15 mouse cellular contexts compared by ENCODE assay signal in genomic region chr13:63593469-63594050, GRCm38 (mm10). TPM values are rescaled to one million over a fixed set of nuclear protein-coding genes. Genes with fewer than 3 reads are reported as not detected.
A peak's percentile ranks its signal among the peaks of the same experiment; 100 is the strongest.
DNase-seq lines count a peak whose midpoint lies in the region; ATAC-seq and TF ChIP-seq lines count a peak whose summit lies in the region.
"Had no signal": no experiment of that assay in that cellular context is flagged by ENCODE, and none has a peak within 500 bp of the region (broad histone marks: within the 10 kb centered on the region; RNA-seq: fewer than 3 reads in every experiment).

No protein-coding gene starts in this region.

- no peak overlapping the region for H3K27ac ChIP-seq in hindbrain, embryonic 11.5 days (ENCODE audit: low read depth, low read length)
- no peak overlapping the region for H3K27ac ChIP-seq in hindbrain, embryonic 16.5 days (ENCODE audit: low read depth, low read length)
- no peak overlapping the region for H3K27ac ChIP-seq in kidney, adult 2 months (ENCODE audit: insufficient read depth, low read depth, low read length)
- no peak overlapping the region for H3K27ac ChIP-seq in heart, embryonic 12.5 days (ENCODE audit: poor library complexity, severe bottlenecking)
- H3K27ac ChIP-seq: embryonic facial prominence, embryonic 10.5 days; intestine, embryonic 15.5 days; stomach, embryonic 15.5 days had no signal

- no peak for TF ChIP-seq CTCF in kidney, adult 2 months (conservative IDR thresholded peaks at IDR 0.05; ENCODE audit: insufficient read depth, insufficient read length, low read depth, low read length)

- TF ChIP-seq POLR2A in kidney, adult 2 months (IDR thresholded peaks at IDR 0.05; ENCODE audit: low read depth, low read length), result no peak

- 58% methylated on average over 13 of the region's 13 CpGs for WGBS in hindbrain, embryonic 11.5 days
- 50% methylated on average over 13 of the region's 13 CpGs for WGBS in hindbrain, embryonic 16.5 days
- WGBS in kidney, adult 2 months, result 53% methylated on average over 13 of the region's 13 CpGs
- WGBS in heart, embryonic 12.5 days, result 83% methylated on average over 13 of the region's 13 CpGs

- 0 out of 2 replicates have a peak, but pooled peaks have one; percentile 25 for ATAC-seq in hindbrain, embryonic 11.5 days (ENCODE audit: low FRiP score)
- ATAC-seq in hindbrain, embryonic 16.5 days, result no peak
- no peak for ATAC-seq in heart, embryonic 12.5 days (ENCODE audit: insufficient number of reproducible peaks, low FRiP score)
- ATAC-seq: intestine, embryonic 15.5 days had no signal

- 0 out of 2 replicates have a peak, but pooled peaks cover 2% of the 10 kb centered on the region for H3K4me1 ChIP-seq in hindbrain, embryonic 11.5 days (replicated peaks; ENCODE audit: control insufficient read depth, insufficient read depth, low read length)
- H3K4me1 ChIP-seq in hindbrain, embryonic 16.5 days (ENCODE audit: control insufficient read depth, insufficient read depth, low read depth, low read length), result no peaks in the 10 kb centered on the region
- peaks cover 2% of the 10 kb centered on the region; the same call in 1 of the 2 replicates for H3K4me1 ChIP-seq in kidney, adult 2 months (ENCODE audit: control insufficient read depth, insufficient read depth, low read length)
- no peaks in the 10 kb centered on the region for H3K4me1 ChIP-seq in heart, embryonic 12.5 days (replicated peaks)
- H3K4me1 ChIP-seq: intestine, embryonic 15.5 days; stomach, embryonic 15.5 days had no signal

- no peaks in the 10 kb centered on the region for H3K36me3 ChIP-seq in hindbrain, embryonic 11.5 days (ENCODE audit: control insufficient read depth, insufficient read depth, low read length)
- H3K36me3 ChIP-seq in hindbrain, embryonic 16.5 days (ENCODE audit: control insufficient read depth, insufficient read depth, low read length), result no peaks in the 10 kb centered on the region
- no peaks in the 10 kb centered on the region for H3K36me3 ChIP-seq in kidney, adult 2 months (ENCODE audit: control insufficient read depth, insufficient read depth, low read length)
- no peaks in the 10 kb centered on the region for H3K36me3 ChIP-seq in heart, embryonic 12.5 days
- H3K36me3 ChIP-seq: embryonic facial prominence, embryonic 10.5 days; intestine, embryonic 15.5 days; stomach, embryonic 15.5 days had no signal

- no peak overlapping the region for H3K4me2 ChIP-seq in hindbrain, embryonic 11.5 days (replicated peaks; ENCODE audit: low read depth, low read length)
- no peak overlapping the region for H3K4me2 ChIP-seq in hindbrain, embryonic 16.5 days (ENCODE audit: low read length)
- H3K4me2 ChIP-seq in heart, embryonic 12.5 days, result no peak overlapping the region
- H3K4me2 ChIP-seq: intestine, embryonic 15.5 days; lung, embryonic 14.5 days; stomach, embryonic 15.5 days had no signal

- no peak overlapping the region for H3K4me3 ChIP-seq in hindbrain, embryonic 11.5 days (ENCODE audit: low read depth, low read length)
- no peak overlapping the region for H3K4me3 ChIP-seq in hindbrain, embryonic 16.5 days (ENCODE audit: low read length)
- H3K4me3 ChIP-seq in kidney, adult 2 months (ENCODE audit: insufficient read depth, low read depth, low read length), result no peak overlapping the region
- no peak overlapping the region for H3K4me3 ChIP-seq in heart, embryonic 12.5 days
- H3K4me3 ChIP-seq: embryonic facial prominence, embryonic 10.5 days; erythroblast, embryonic 14.5 days; intestine, embryonic 15.5 days; megakaryocyte, embryonic 14.5 days; stomach, embryonic 15.5 days had no signal

- peak; percentile 30 for DNase-seq in hindbrain, embryonic 11.5 days (ENCODE audit: low spot score)
- DNase-seq in Muller cell, postnatal 12 days (ENCODE audit: inconsistent ontology term), result peak; percentile 17
- DNase-seq in kidney, adult 2 months, result peak; percentile 82
- DNase-seq in kidney, postnatal 25 days, result peak; percentile 58 to 76
- no peak for DNase-seq in cerebellum, postnatal 25 days
- DNase-seq: adrenal gland, adult 8-10 months; cerebellum, adult 8-10 months; lung, embryonic 14.5 days had no signal

- H3K9ac ChIP-seq in hindbrain, embryonic 11.5 days (ENCODE audit: low read depth, low read length), result no peak overlapping the region
- H3K9ac ChIP-seq in hindbrain, embryonic 16.5 days (ENCODE audit: low read depth, low read length), result no peak overlapping the region
- no peak overlapping the region for H3K9ac ChIP-seq in heart, embryonic 12.5 days
- H3K9ac ChIP-seq: intestine, embryonic 15.5 days; lung, embryonic 14.5 days; stomach, embryonic 15.5 days had no signal

- H3K9me3 ChIP-seq in hindbrain, embryonic 11.5 days (ENCODE audit: control insufficient read depth, low read length), result no peaks in the 10 kb centered on the region
- H3K9me3 ChIP-seq in hindbrain, embryonic 16.5 days (ENCODE audit: control insufficient read depth, low read length), result no peaks in the 10 kb centered on the region
- H3K9me3 ChIP-seq in heart, embryonic 12.5 days (replicated peaks), result no peaks in the 10 kb centered on the region
- H3K9me3 ChIP-seq: embryonic facial prominence, embryonic 10.5 days; intestine, embryonic 15.5 days; megakaryocyte, embryonic 14.5 days; stomach, embryonic 15.5 days had no signal

- no peaks in the 10 kb centered on the region for H3K27me3 ChIP-seq in hindbrain, embryonic 11.5 days (ENCODE audit: control insufficient read depth, insufficient read depth, low read length)
- no peaks in the 10 kb centered on the region for H3K27me3 ChIP-seq in hindbrain, embryonic 16.5 days (replicated peaks; ENCODE audit: control insufficient read depth, insufficient read depth, low read length)
- H3K27me3 ChIP-seq in kidney, adult 2 months (replicated peaks; ENCODE audit: control insufficient read depth, insufficient read depth, low read length), result no peaks in the 10 kb centered on the region
- no peaks in the 10 kb centered on the region for H3K27me3 ChIP-seq in heart, embryonic 12.5 days (replicated peaks)
- H3K27me3 ChIP-seq: intestine, embryonic 15.5 days; stomach, embryonic 15.5 days had no signal

RNA-seq across cellular contexts. Expression of gene Ptch1, which starts 20.2 kb away (rescaled TPM):
- 19.5 and 28.4 TPM in 2 replicates for polyA plus RNA-seq in hindbrain, embryonic 11.5 days (2014; fragmentation: Nextera tagmentation; extraction: Ambion mirVana)
- 15.3 and 17.3 TPM in 2 replicates for polyA plus RNA-seq in hindbrain, embryonic 16.5 days (2015; fragmentation: Nextera tagmentation; extraction: Ambion mirVana)
- polyA plus RNA-seq in kidney, adult 2 months (2012; rRNA removed), result 17.5 and 19.6 TPM in 2 replicates
- polyA plus RNA-seq in heart, embryonic 12.5 days (2016; fragmentation: Nextera tagmentation; extraction: Ambion mirVana), result 6.4 and 7.5 TPM in 2 replicates

Comparison
In these comparisons a context has a peak if more than half of its experiments do, and no peak if none do; other contexts are left out.
1. DNase-seq: peak in hindbrain, embryonic 11.5 days (single experiment), Muller cell, postnatal 12 days (single experiment), kidney, adult 2 months (single experiment) and kidney, postnatal 25 days (2 of 2); none in cerebellum, postnatal 25 days (0 of 2).